Mouse (Mus musculus) forebrain, postnatal 0 days (tissue): Measurements from ENCODE around the gene Zfp286. TPM values are rescaled to one million over a fixed set of nuclear protein-coding genes. Genes with fewer than 3 reads are reported as not detected.
A peak's percentile ranks its signal among the peaks of the same experiment; 100 is the strongest.
"Not testable (repeated sequence)": the region's sequence is repeated elsewhere in the genome, so short reads cannot be mapped to it uniquely, and the experiment has no call there.

Experiments
- ATAC-seq: fragments of 200-750 bp; cut with Nextera tagmentation; 2 replicates; pipeline ENCODE4 v1.8.0; 2017; ENCODE audit warnings: mild to moderate bottlenecking, moderate library complexity
- DNase-seq: peaks from one replicate; pipeline ENCODE4 v3.0.0-alpha.2; 2015
- H3K27ac ChIP-seq: fragments of 300-500 bp; sonication (generic); 2 replicates; pipeline ENCODE4 v1.5.1; 2014; ENCODE audit warnings: low read depth, mild to moderate bottlenecking, antibody characterized with exemption, low read length, moderate library complexity, mixed read lengths
- H3K27me3 ChIP-seq: fragments of 300-500 bp; sonication (generic); 2 replicates; pipeline ENCODE4 v1.6.1; 2014; ENCODE audit warnings: mild to moderate bottlenecking, low read length, mixed read lengths; ENCODE audit not compliant: insufficient read depth
- H3K36me3 ChIP-seq: fragments of 300-500 bp; sonication (generic); 2 replicates; pipeline ENCODE4 v1.6.1; 2014; ENCODE audit warnings: mild to moderate bottlenecking, moderate library complexity; ENCODE audit not compliant: insufficient read depth
- H3K4me1 ChIP-seq: fragments of 300-500 bp; sonication (generic); 2 replicates; pipeline ENCODE4 v1.6.1; 2014; ENCODE audit warnings: antibody characterized with exemption; ENCODE audit not compliant: insufficient read depth
- H3K4me2 ChIP-seq: fragments of 300-500 bp; sonication (generic); 2 replicates; pipeline ENCODE4 v1.6.1; 2014; ENCODE audit warnings: low read depth, mild to moderate bottlenecking, moderate library complexity
- H3K4me3 ChIP-seq: fragments of 300-500 bp; sonication (generic); 2 replicates; pipeline ENCODE4 v1.5.1; 2014; ENCODE audit warnings: low read depth, low read length, mixed read lengths
- H3K9ac ChIP-seq: fragments of 300-500 bp; sonication (generic); 2 replicates; pipeline ENCODE4 v1.6.1; 2014; ENCODE audit warnings: mild to moderate bottlenecking
- H3K9me3 ChIP-seq: fragments of 300-500 bp; sonication (generic); 2 replicates; pipeline ENCODE4 v1.6.1; 2016; ENCODE audit warnings: low read length
- CTCF ChIP-seq: sonication (generic); IDR thresholded peaks from 2 replicates; pipeline ENCODE4 v1.5.1; 2016; ENCODE audit warnings: antibody characterized with exemption, control low read depth, low read depth
- WGBS: fragments of 180-500 bp; shearing (Covaris S2); extraction: QIAGEN DNeasy Blood & Tissue Kit; methylation state at CpG from one replicate; pipeline ENCODE4 v1.1.7; 2014; 5-methylcytosine and 5-hydroxymethylcytosine counted together
- polyA plus RNA-seq: library from polyadenylated mRNA; unstranded; fragments of >200 nt; fragmentation: Nextera tagmentation; extraction: Ambion mirVana; gene quantifications from 2 replicates; pipeline ENCODE4 v1.2.1, GENCODE M21; 2015
- total RNA-seq: library from RNA; depleted of rRNA; stranded (reverse); fragments of >200 nt; gene quantifications from 2 replicates; pipeline ENCODE4 v1.2.3, GENCODE M21; 2014

The Zfp286 gene
- total and polyA plus RNA-seq, 2 experiments from 2014 or later, result 19.1 to 24.6 TPM

- WGBS, result 9% methylated on average over 7 of the region's 7 CpGs
- no peaks in the 10 kb centered on the region for H3K27me3 ChIP-seq
- no peaks in the 10 kb centered on the region for H3K4me1 ChIP-seq
- H3K36me3 ChIP-seq, result no peaks in the 10 kb centered on the region
- ATAC-seq (no peak), DNase-seq (no peak)
- H3K27ac ChIP-seq, result no peak overlapping the region
- no peak for TF ChIP-seq CTCF
- peak overlapping the region; percentile 37 for H3K4me3 ChIP-seq
- peak overlapping the region; percentile 46; the same call in 1 of the 2 replicates for H3K9ac ChIP-seq
- no peaks in the 10 kb centered on the region for H3K9me3 ChIP-seq
- peak overlapping the region; percentile 55 for H3K4me2 ChIP-seq
These were observed 32.1 kb downstream of the Zfp286 start for GRCm38 (mm10) chr11:62757143-62757507.

- Histone ChIP-seq H3K27me3 (no peaks in the 10 kb centered on the region), H3K27ac (no peak overlapping the region), H3K4me1 (no peaks in the 10 kb centered on the region), H3K9ac (peak overlapping the region; percentile 46; the same call in 1 of the 2 replicates), H3K9me3 (no peaks in the 10 kb centered on the region), H3K4me2 (peak overlapping the region; percentile 55), H3K36me3 (no peaks in the 10 kb centered on the region), H3K4me3 (peak overlapping the region; percentile 37)
- 6% methylated on average over 36 of the region's 36 CpGs for WGBS
- TF ChIP-seq CTCF, result peak; percentile 99
- DNase-seq, result peak; percentile 87
- ATAC-seq, result peak; percentile 99
These were observed 32.7 kb downstream of the Zfp286 start for GRCm38 (mm10) chr11:62756456-62757142.

GRCm38 (mm10) chr11:62752780-62753179 lies 36.5 kb downstream of the Zfp286 start, which contains the start of gene Gm10428:
Gene Gm10428 (plus strand): TSS chr11:62753100.
- Histone ChIP-seq H3K36me3 (no peaks in the 10 kb centered on the region), H3K9me3 (no peaks in the 10 kb centered on the region), H3K4me3 (no peak within 1 kb of the TSS), H3K27me3 (no peaks in the 10 kb centered on the region), H3K9ac (no peak within 1 kb of the TSS), H3K4me2 (no peak within 1 kb of the TSS), H3K4me1 (no peaks in the 10 kb centered on the region), H3K27ac (no peak within 1 kb of the TSS)
- TF ChIP-seq CTCF, result no peak
- ATAC-seq, result no peak
- WGBS, result 88% methylated on average over 8 of the region's 8 CpGs
- DNase-seq, result no peak

GRCm38 (mm10) chr11:62752191-62752590 lies 37.1 kb downstream of the Zfp286 start:
- 56% methylated on average over 11 of the region's 11 CpGs for WGBS
- no peak for DNase-seq
- no peak overlapping the region for H3K4me2 ChIP-seq
- H3K27ac ChIP-seq, result no peak overlapping the region
- TF ChIP-seq CTCF, result no peak
- H3K4me3 ChIP-seq, result no peak overlapping the region
- no peaks in the 10 kb centered on the region for H3K36me3 ChIP-seq
- no peaks in the 10 kb centered on the region for H3K4me1 ChIP-seq
- no peak for ATAC-seq
- H3K27me3 ChIP-seq, result no peaks in the 10 kb centered on the region
- H3K9me3 ChIP-seq, result no peaks in the 10 kb centered on the region
- no peak overlapping the region for H3K9ac ChIP-seq

DNA sequence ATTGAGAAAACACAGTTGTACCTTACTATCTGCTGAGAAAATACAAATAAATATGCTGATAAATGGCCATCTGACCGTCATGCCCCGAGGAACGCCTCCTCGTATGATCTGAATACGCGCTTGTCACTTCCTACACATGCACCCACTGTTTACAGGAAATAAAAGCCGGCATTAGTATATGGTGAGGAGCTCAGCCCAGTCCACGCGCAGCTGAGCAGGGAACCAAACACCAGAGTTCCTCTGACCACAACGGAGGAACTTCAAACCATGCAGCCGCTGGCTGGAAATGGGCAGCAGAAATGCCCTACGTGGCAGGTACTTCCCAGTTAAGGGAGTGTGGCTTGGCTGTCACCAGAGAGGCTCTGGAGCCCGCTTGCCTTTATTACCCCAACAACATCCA lies 39.8 kb downstream of the Zfp286 start:
- not testable (repeated sequence) for H3K9ac ChIP-seq

DNA sequence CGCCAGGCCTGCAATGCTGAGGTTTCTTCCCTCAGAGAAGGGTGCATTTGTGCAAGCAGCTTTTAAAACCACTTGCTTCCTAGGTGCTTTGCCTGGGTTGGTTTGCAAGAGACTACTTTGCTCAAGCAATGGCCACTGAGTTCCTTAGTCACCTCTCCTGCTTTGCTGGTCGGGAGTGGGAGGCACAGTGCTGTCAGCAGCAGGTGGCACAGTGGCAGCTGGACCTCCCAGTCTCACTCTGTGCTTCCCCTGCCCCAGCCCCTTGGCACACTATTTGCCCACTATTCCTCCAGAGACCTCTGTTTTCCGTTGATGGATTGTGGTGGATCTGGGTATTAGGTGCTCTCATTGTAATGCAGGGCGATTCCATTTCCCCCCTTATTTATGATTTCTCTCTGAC lies 41.2 kb downstream of the Zfp286 start:
- H3K9ac ChIP-seq, result no peak overlapping the region
- H3K27ac ChIP-seq, result no peak overlapping the region
- ATAC-seq, result no peak
- H3K27me3 ChIP-seq, result peaks cover 4% of the 10 kb centered on the region; the same call in 1 of the 2 replicates
- no peaks in the 10 kb centered on the region for H3K4me1 ChIP-seq
- H3K9me3 ChIP-seq, result no peaks in the 10 kb centered on the region
- no peaks in the 10 kb centered on the region for H3K36me3 ChIP-seq
- DNase-seq, result no peak
- H3K4me2 ChIP-seq, result no peak overlapping the region
- no peak for TF ChIP-seq CTCF
- H3K4me3 ChIP-seq, result no peak overlapping the region
- 79% methylated on average over 4 of the region's 4 CpGs for WGBS

More for the DNA sequence above, 39.8 kb downstream of the Zfp286 start:
- not testable (repeated sequence) for H3K27ac ChIP-seq, H3K27me3 ChIP-seq, DNase-seq, H3K4me2 ChIP-seq, H3K36me3 ChIP-seq, H3K9me3 ChIP-seq, H3K4me3 ChIP-seq, H3K4me1 ChIP-seq, ATAC-seq
- 94% methylated on average over 13 of the region's 13 CpGs for WGBS

GRCm38 (mm10) chr11:62747227-62747626 lies 42.0 kb downstream of the Zfp286 start:
- Histone ChIP-seq H3K4me2 (no peak overlapping the region), H3K9me3 (no peaks in the 10 kb centered on the region), H3K36me3 (no peaks in the 10 kb centered on the region), H3K27ac (no peak overlapping the region), H3K9ac (no peak overlapping the region), H3K27me3 (peaks cover 4% of the 10 kb centered on the region; the same call in 1 of the 2 replicates), H3K4me1 (no peaks in the 10 kb centered on the region), H3K4me3 (no peak overlapping the region)
- ATAC-seq (no peak), DNase-seq (no peak)
- 71% methylated on average over 9 of the region's 9 CpGs for WGBS
- no peak for TF ChIP-seq CTCF
